9 mouse cellular contexts compared by ENCODE assay signal in genomic region chr4:53715977-53716376, GRCm38 (mm10). TPM values are rescaled to one million over a fixed set of nuclear protein-coding genes. Genes with fewer than 3 reads are reported as not detected.
A peak's percentile ranks its signal among the peaks of the same experiment; 100 is the strongest.
DNase-seq lines count a peak whose midpoint lies in the region; ATAC-seq and TF ChIP-seq lines count a peak whose summit lies in the region.
"Had no signal": no experiment of that assay in that cellular context is flagged by ENCODE, and none has a peak within 500 bp of the region (broad histone marks: within the 10 kb centered on the region; RNA-seq: fewer than 3 reads in every experiment).

No protein-coding gene starts in this region.

- no peaks in the 10 kb centered on the region for H3K9me3 ChIP-seq in lung, embryonic 14.5 days (ENCODE audit: low read depth, low read length)
- no peaks in the 10 kb centered on the region for H3K9me3 ChIP-seq in forebrain, embryonic 13.5 days (replicated peaks)

- no peak overlapping the region for H3K9ac ChIP-seq in lung, embryonic 14.5 days
- no peak overlapping the region for H3K9ac ChIP-seq in forebrain, embryonic 13.5 days

- no peak for ATAC-seq in lung, embryonic 14.5 days (ENCODE audit: insufficient read depth)
- ATAC-seq in forebrain, embryonic 13.5 days: no peak

- H3K27me3 ChIP-seq in lung, embryonic 14.5 days (ENCODE audit: insufficient read depth, low read length): no peaks in the 10 kb centered on the region
- H3K27me3 ChIP-seq in forebrain, embryonic 13.5 days: no peaks in the 10 kb centered on the region

- peak; percentile 59 for DNase-seq in adrenal gland, postnatal 14 days
- no peak for DNase-seq in adrenal gland, postnatal 25 days
- no peak for DNase-seq in lung, embryonic 14.5 days
- DNase-seq in lung, adult 18-20 months: no peak
- peak; percentile 28 for DNase-seq in NIH3T3 (ENCODE audit: low read depth)
- peak; percentile 34 for DNase-seq in naive thymus-derived CD4-positive, alpha-beta T cell, adult 2 months (ENCODE audit: low read depth)
- no peak for DNase-seq in right cerebral cortex, postnatal 10 days (ENCODE audit: low spot score in 2 of 2)
- DNase-seq: cerebellum, adult 9-10 months had no signal

- H3K4me1 ChIP-seq in lung, embryonic 14.5 days (ENCODE audit: insufficient read depth): no peaks in the 10 kb centered on the region
- peaks cover 10% of the 10 kb centered on the region for H3K4me1 ChIP-seq in forebrain, embryonic 13.5 days

- peak; percentile 43; the same call in 1 of the 2 replicates for TF ChIP-seq CTCF in lung, embryonic 14.5 days (IDR thresholded peaks at IDR 0.05; ENCODE audit: low read depth)

- H3K27ac ChIP-seq in lung, embryonic 14.5 days (ENCODE audit: low read depth): no peak overlapping the region
- no peak overlapping the region for H3K27ac ChIP-seq in forebrain, embryonic 13.5 days

- no peak overlapping the region for H3K4me3 ChIP-seq in lung, embryonic 14.5 days (ENCODE audit: low read depth, low read length)
- no peak overlapping the region for H3K4me3 ChIP-seq in forebrain, embryonic 13.5 days

- no peak overlapping the region for H3K4me2 ChIP-seq in lung, embryonic 14.5 days
- no peak overlapping the region for H3K4me2 ChIP-seq in forebrain, embryonic 13.5 days

- H3K36me3 ChIP-seq in lung, embryonic 14.5 days (ENCODE audit: insufficient read depth): peaks cover 3% of the 10 kb centered on the region; the same call in 1 of the 2 replicates
- H3K36me3 ChIP-seq in forebrain, embryonic 13.5 days (ENCODE audit: poor library complexity, severe bottlenecking): peaks cover 9% of the 10 kb centered on the region; the same call in 1 of the 2 replicates

RNA-seq across cellular contexts. Expression of gene Fktn, which starts 2.2 kb away (rescaled TPM):
- total RNA-seq in adrenal gland, postnatal 14 days (2021): 16.1 and 18.1 TPM in 2 replicates
- total RNA-seq in adrenal gland, postnatal 25 days (2021): 16.7 and 17.9 TPM in 2 replicates
- 16.2 and 17.9 TPM in 2 replicates for polyA plus RNA-seq in lung, embryonic 14.5 days (2014; fragmentation: Nextera tagmentation; extraction: Ambion mirVana)
- 19.3 and 20.5 TPM in 2 replicates for polyA plus RNA-seq in forebrain, embryonic 13.5 days (2015; fragmentation: Nextera tagmentation; extraction: Ambion mirVana)

Comparison
In these comparisons a context has a peak if more than half of its experiments do, and no peak if none do; other contexts are left out.
1. DNase-seq: peak in adrenal gland, postnatal 14 days (single experiment), NIH3T3 (single experiment) and naive thymus-derived CD4-positive, alpha-beta T cell, adult 2 months (single experiment); none in adrenal gland, postnatal 25 days (single experiment), lung, embryonic 14.5 days (single experiment), lung, adult 18-20 months (0 of 2) and right cerebral cortex, postnatal 10 days (0 of 2).